Mouse (Mus musculus): Measurements from ENCODE around the gene Galnt2.
A peak's percentile ranks its signal among the peaks of the same experiment; 100 is the strongest.

The Galnt2 gene

DNA sequence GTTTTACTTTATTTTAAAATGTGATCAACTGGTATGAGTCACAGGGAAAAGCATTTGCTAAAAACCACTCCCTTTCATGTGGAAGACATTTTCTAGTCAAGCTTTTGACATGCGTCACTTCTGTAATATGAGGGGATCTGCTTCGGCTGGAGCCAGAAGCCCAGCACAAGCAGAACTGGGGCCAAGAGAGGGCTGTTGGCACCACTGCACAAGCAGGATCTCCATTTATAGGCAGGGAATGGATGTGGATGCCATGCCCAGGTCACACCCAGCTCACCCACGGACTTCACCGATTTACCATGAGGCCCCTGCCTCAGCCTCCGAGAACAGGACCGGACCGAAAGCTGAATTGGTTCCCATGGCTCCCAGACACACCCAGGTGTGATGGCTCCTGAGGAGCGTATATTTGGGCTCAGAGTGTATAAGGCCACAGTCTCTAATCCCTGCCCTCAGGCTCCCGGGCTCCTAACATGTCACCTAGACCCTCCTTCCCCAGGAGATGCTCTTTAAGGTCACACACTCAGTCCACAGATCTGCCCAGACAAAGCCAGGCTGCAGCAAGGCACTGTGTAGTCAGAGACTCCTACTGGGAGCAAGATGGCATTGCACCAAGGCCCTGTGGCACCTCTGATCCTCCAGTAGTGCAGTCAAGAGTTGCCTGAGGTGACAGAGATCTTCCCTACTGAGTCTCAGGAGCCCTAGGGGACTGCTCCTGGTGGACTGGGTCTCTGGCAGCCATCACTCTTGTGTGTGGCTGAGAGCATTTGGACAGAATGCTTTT, 59.9 kb downstream of the Galnt2 start:
- no peak for DNase-seq (ENCODE audit: low read depth, low spot score)

DNA sequence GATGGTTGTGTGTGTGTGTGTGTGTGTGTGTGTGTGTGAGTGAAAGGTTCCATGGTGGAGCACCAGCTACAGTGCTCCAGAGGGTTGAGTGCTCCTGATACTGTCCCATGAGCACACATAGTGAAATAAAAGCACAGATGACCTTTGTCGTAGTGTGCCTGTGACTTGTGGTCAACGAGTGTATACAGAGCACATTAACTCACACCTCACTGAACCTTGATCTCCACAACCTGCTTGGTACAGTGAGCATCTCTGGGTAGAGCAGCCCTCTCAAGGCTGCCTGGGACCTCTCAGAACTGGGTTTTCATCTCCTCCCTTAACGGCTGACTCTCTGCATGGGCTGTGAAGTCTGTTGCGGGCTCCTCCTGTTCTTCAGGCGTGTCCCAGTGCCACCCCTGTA, 60.5 kb downstream of the Galnt2 start:
- no peak for DNase-seq (ENCODE audit: low read depth, low spot score)

DNA sequence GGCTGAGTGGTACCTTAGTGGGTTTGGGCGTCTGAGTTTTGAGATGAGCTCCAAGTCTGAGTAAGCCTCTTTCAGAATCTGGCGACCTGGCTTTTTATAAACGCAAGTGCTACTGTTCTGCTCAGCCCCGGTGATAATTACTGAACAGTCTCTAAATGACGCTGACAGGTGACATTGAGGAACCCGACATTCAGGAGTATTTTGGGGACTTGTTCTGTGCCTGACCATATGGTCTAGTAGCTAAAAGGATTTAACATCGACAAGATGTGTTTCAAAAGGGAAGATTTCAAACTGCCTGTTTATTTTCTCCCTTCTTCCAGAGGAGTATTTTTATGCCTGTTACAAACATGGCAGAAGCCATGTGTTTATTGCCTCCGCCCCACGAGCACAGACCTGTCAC, 61.8 kb downstream of the Galnt2 start:
- DNase-seq (ENCODE audit: low read depth, low spot score): no peak

DNA sequence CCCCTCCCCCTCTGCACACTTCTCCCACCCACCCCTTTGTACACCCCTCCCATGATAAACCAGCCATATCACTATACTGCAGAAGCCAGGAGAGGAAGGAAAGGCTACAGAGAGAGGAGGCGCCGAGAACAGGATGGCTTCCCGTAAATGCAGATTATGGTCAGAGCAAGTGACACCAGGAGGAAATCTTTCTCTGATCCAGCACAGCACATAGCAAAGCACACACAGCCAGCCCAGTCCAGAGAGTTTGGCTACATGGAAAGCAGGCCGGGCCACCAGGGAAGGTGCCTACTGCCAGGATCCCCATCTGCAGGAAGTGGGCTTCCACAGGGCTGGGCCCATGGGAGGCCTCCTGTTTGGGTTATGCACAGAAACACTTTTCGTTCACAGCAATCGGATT, 63.2 kb downstream of the Galnt2 start:
- no peak for DNase-seq (ENCODE audit: low read depth, low spot score)

DNA sequence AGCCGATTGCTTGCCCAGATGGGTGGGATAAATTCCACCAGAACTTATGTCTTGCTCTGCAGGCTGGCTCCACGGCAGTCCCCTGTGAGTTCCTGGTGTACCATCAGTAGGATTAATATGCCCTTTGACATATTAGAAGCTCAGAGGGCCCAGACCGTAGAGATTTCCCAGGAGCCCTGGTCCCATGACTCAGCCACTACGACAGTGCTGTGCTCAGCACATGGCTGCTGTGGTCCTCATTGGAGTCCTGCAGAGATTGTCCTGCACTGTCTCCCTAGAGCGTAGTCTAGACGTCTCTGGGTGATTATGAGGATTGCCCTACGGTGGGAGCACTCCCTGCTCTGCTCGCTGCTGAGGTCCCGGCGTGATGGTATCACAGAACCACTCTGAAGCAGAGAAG, 63.7 kb downstream of the Galnt2 start:
- no peak for DNase-seq (ENCODE audit: low read depth, low spot score)

DNA sequence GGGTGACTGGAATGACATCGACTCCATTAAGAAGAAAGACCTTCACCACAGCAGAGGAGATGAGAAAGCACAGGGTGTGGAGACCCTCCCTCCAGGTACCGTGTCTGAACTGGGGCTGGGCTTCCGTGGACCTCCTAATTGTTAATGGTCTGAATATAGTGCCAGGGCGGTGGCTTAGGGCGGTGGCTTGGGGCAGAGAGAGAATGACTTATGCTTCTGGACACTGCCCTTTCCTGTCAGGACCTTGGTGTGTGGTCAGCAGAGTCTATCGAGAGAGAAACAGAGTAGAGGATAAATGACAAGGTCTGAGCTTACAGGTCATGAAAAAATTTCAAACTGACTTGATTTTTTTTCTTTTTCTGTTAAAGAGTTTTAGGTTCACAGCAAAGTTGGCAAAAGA, 64.2 kb downstream of the Galnt2 start:
- DNase-seq (ENCODE audit: low read depth, low spot score): no peak

DNA sequence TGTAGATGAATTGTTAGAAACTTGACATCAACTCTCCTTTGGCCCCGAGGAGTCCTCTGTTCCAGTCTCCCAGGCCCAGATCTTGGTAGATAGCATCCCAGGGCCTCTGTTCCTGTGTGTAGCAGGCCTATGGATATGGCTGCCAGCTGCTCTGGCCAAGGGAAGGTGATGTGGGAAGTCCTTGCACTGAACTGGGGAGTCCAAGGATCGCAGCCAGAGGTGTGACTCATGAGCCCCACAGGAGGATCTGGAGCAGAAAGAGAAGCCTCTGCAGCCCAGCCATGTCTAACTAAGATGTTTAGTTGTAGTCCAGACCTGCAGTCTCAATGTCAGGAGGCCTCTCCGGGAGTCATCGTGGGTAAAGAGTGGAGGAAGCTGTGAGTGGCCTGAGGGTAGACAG, 70.3 kb downstream of the Galnt2 start:
- no peak for DNase-seq (ENCODE audit: low read depth, low spot score)

DNA sequence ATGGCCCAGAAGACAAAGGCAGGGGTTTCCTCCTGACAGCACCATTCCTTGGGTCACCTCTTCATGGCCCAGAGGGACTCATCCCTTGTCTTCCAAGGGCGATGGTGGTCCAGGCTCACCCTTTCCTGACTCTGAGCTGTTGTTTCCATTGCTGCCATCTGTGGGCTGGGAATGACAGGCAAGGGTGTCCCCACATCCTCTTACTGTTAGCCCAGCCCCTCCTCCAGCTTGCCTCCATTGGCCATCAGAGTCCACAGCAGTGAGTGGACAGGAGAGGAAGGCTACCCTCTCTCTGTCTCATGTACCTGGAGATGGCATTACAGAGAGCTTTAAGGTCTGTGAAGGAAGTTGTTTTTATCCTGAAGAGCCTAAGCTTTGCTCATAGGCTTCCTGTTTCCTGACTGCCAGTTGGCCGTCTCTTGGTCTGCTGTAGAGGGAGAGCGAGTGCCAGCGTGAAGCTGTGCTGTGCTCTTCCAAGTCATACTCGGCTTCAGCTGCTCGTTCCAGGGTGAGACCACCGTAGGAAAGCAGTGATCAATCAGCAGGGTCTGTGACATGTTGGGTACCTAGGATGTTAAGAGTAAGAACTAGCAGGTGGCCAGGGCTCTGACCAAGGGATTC, 70.9 kb downstream of the Galnt2 start:
- no peak for DNase-seq (ENCODE audit: low read depth, low spot score)

DNA sequence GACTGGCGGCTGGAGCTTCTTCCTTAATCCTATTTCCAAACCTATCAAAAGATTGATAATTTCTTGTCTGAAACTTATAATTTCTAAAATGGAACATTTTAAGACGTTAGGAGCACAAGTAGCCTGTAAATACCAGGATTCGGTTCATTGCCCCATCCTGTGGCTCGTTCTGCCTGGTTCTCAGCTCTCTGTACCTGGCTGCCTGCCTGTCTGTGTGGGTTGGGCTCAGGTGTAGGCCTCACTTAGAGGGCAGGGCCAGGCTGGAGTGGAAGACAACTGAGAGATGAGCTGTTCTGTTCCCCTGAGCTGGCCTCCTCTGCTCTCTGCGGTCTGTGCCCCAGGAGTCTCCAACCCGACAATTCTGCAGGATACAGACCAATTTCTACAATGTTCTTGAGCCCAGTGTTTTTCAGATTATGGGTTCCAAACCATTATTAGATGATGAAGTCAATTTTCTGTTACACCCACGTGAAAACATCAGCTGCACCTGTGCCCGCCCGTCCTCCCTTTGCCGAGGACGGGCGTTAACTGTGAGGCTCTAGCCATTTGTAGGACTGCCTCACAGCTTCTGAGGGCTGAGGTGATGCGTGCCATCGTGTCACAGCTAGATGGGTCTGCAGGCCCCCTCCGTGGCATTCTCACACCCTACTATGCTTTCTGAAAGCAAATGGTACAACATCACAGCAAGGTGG, 72.2 kb downstream of the Galnt2 start:
- no peak for DNase-seq (ENCODE audit: low read depth, low spot score)

DNA sequence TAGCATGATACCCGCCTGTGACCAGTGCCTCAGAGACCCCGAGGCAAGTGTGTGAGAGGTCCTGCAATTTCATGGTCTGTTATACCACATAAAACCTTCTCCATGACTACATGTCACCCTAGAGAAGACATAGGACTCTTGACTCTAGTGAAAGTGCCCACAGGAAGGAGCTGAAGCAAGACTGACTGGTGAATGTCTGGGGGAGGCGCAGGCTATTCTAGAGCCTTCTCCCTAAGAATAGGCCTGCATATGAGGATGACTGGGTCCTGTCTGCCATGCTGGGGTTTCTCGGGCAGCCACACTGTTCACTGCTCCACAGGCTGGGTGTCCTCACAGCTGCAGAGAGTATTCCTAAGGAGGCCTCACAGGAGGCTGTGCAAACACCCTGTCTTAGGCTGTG, 73.0 kb downstream of the Galnt2 start:
- no peak for DNase-seq (ENCODE audit: low read depth, low spot score)

DNA sequence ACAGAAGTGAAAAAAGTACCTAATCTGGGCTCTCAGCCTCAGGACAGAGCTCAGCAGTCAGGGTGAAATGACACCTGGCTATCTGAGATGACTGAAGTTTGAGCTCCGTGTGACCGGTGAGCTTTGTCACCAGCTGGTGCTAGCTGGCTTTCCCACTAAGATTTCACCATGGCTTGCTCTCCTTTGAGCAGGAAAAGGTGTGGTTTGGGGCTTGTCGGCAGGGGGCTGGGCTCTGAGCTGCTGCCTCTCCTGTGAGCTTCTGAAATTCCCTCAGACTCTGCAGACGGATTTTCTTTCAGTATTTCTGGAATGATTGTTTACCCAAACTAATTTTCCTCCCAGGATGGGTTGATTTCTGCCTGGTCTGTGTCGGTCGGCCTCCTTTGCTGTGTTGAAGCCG, 75.4 kb downstream of the Galnt2 start:
- DNase-seq (ENCODE audit: low read depth, low spot score): no peak

DNA sequence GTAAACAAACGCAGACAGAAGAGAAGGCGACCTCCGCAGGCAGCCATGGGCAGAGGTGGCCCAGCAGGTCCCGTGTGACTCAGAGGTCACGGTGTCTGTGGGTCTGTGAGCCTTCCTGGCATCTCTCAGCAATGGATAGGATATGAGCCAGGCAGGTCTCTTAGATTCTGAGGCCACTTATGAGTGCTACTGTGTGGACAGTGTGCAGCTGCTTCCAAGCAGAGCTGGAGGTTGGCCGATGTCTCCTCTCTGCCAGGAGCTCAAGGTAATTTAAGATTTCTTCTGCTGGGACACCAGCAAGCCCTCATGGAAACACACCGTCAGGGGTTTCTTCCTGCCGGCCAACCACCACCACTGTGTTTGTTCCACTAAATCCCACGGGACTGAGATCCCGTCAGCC, 76.5 kb downstream of the Galnt2 start:
- no peak for DNase-seq (ENCODE audit: low read depth, low spot score)

DNA sequence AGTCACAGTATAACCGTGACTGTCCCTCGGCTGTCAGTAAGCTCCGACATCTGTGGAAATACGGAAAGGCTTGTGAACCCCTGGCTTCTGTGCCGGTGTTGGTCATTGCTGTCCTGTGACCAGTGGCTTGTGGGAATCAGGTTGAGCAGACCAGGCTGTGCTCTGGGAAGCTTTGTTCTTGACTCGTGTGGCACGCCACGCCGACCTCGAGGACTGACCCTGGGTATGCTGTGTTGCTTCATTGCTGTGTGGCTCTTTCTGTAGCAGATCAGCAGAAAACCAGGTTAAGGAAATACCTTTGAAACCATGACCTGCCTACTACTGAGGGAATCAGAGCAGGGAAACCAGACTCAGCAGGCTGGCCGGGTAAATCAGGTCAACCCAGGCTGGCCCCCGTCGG, 79.3 kb downstream of the Galnt2 start:
- no peak for DNase-seq (ENCODE audit: low read depth, low spot score)

DNA sequence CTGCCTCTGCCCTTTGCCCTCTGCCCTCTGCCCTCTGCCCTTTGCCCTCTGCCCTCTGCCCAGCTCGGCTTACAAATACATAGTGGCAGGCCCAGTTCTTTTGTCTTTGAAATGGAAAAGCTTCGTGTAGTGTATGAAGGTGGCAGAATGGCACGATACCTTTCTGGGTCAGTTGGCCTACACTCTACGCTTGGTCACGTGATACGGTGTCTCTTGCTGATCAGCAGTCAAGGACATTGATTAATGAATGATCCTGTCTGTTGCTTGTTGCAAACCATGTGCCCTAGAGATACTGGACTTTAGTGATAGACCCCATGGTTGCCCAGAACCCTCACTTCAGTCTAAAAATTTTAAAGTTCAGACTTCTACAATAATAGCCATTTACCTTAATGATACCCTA, 79.9 kb downstream of the Galnt2 start:
- no peak for DNase-seq (ENCODE audit: low read depth, low spot score)

DNA sequence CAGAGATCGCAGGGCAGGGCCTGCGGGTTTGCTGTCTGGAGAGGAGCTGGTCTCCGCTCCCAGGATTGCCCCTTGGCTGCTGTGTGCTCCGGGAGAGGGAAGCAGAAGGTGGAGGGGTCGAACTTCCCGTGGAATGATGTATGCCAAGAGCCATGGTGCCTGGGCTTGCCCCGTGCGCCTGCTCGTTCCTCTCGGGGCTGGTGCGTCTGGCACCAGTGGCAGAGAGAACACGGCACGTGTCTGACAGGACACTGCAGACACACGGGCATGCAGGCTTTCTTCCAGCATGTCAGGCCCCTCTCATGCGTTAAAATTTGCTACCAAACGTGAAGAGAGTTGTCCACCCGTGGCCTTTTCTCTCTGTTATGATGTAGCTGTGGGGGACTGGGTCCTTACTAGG, 80.5 kb downstream of the Galnt2 start:
- DNase-seq (ENCODE audit: low read depth, low spot score): no peak

DNA sequence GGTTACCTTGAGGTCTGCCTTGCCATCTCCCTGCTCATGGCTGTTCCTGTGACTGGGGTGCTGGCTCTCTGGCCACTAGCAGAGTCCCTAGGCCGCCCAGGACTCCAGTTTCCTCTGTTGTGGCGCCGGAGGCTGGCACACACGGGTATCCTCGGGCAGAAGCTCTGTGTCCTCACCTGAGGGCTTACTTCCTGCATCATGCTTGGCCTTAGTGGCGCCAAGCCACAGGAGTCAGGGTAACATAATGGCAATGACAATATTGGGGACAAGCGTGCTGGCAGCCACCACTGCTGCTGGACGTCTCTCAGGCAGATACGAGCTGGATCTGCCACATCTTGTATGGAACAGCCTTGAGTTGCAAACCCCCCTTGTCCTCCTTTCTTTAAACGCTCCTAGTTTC, 81.0 kb downstream of the Galnt2 start:
- DNase-seq (ENCODE audit: low read depth, low spot score): no peak

DNA sequence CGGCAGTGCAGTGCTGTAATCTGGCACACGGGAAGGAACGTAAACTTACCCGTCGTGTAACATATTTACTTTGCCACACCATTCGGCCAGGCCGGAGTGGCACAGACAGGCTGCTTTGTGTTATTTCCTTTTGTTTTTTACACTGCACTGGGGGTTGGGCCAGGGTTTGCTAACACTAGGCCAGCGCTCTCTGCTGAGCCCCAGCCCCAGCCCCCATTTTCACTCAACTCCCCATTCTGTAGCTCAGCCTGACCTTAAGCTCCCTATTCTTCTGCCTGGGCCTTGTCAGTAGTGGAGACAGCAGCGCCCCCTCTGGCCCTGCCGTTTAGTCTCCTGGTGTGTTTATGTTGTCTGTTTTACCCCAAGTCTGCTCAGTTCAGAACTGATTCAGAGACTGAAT, 83.6 kb downstream of the Galnt2 start:
- no peak for DNase-seq (ENCODE audit: low read depth, low spot score)

DNA sequence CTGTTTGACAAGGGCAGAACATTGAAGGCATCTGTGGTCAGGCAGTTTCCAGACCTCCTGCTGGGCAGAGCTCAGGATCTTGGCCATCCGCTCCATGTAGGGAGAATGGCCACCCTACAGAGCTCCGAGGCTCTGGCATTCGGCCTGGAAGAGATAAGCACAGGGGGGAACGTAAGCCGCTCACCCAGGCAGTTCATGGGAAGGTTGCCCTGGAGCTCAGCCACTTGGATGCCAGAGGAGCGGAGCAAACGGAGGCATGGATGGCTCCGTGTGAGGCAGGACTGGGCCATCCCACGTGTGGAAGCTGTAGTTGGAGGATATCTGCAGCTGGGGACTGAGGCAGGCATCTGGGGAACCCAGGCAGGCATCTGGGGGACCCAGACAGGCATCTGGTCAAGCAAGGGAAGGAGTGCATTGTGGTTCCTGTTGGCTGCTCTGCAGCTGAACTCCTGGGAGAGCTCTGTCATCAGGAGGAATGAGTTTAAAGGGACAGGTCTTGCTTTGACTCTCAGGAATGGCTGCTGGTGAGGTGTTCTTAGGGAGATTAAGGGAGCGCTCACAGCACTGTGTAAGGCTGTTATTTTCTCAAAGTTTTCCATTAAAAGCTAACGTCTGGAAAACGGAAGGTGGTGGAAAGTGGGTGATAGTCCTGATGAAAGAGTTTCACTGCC, 85.4 kb downstream of the Galnt2 start:
- peak; percentile 5 for DNase-seq (ENCODE audit: low read depth, low spot score)

DNA sequence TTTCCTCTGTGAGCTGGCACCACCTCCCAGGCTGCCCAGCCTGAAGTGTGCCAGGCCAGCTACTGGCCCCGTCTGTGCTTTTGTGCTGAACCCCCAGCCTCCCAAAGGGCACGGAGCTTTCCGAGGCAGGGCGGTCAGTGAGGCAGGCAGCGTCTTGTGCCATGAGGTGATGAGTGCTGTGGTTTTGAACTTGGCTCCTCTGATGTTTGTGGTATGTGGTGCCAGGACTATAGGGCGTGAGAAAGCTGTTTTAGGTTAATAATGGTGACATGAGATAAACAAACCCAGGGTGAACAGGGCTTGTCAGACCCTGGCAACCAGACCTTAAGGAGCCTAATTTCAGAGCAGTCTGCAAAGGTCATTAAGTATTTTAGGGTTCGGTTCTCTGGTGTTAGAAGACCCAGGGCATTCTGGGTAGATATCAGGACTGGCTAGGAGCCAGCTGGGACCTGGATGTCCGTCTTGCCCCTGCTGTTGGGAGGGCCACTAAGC, 86.0 kb downstream of the Galnt2 start:
- no peak for DNase-seq (ENCODE audit: low read depth, low spot score)

DNA sequence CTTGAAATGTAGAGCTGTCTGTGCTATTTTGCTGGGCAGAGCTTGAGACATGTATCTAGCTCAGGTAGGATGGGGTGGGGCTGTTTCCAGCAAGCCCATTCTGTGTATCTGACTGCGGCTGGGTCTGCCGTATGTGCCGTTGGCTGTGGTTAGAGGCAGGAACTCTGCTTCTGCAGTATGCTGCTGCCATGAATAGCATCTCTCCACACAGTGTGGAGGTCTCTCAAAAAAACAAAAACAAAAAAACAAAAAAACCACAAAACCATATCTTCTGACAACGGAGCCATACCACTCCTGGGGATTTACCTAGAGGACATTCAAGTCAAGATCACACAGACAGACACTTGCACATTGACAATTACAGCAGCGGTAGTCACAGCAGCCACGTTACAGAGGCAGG, 86.6 kb downstream of the Galnt2 start:
- DNase-seq (ENCODE audit: low read depth, low spot score): no peak

DNA sequence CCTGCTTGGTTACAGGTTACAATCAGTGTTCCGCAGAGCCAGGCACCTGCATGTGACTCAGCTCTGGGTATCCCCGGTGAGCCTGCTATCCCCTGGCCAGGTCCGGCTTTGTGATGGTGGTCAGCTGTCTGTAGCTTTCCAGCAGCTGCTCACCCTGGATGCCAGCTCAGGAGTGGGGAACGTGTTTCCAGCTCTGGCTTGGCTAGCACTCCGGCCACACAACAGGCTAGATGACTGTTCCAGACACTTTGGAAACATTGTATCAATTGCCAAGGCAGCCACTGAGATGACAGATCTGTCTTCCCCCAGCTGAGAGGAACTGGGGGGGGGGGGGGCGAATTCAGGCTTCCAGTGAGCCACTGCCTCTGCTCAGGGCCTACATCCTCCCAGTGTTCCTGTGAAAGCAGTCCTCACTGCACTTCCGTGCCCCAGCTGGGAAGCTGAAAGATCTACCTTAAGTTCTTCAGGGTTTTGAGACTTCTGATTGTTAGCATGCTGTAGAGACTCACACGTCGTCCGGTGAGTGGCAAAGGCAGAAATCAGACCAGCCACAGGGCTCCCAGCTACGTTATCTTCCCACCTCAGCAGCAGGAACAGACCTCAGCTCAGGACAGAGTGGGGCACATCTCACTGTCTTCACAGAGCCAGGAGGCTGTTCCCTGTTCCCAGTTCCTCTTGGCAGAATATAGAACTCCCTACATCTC, 87.6 kb downstream of the Galnt2 start:
- DNase-seq (ENCODE audit: low read depth, low spot score): no peak

DNA sequence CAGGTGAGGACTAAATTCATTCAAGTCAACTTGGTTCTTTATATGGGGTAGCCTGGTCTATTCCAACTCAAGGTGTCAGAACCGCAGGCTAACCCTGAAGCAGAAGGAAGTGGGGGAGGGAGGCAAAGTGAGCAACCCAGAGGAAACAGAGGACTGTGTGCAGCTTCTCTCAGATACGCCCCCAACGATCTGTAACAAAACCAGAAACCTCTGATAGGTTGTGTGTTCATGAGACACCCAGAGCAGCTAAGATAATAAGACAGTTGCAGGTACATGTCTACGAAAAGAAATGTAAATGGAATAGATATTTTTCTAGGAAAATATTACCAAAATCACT, 88.1 kb downstream of the Galnt2 start:
- DNase-seq (ENCODE audit: low read depth, low spot score): no peak

Measured in forelimb bud, embryonic 11.5 days (tissue).